Mouse (Mus musculus): ENCODE data around the gene Sobp.

DNA sequence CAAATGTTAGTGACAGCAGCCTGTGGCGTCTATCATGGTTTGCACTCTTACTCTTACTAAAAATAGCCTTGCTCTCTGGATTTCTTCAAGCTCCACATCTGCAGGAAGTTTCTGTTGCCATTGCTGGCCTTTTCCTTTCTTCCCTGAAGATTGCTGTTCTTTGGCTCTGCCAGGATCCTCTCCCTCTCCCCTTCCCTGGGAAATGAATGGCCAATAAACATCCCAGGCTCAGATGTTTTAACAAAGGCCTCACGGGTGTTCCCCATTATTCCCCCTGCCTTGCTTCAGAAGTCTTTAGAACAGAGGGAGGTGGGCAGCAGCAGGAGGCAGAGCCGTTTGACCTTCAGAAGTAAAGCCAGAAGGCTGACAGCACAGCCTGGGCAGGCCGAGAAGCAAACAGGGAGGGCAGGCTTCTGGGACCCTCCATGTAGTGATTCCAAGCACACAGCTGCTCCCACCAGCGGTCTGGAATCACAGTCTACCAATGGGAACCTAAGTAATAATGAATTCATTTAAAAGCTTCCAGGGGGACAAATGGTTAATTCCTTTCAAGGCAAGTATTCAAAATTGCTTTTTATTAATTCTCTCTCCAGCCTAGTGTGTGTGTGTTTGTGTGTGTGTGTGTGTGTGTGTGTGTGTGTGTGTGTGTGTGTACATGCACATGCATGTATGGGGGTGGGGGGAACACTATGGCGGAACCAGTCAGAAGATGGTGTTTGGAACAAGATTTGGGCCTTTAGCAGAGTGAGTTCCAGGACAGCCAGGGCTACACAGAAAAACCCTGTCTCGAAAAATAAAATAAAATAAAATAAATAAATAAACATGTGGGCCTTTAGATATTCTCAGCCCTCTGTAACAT is 130.8 kb downstream of the Sobp start:
- no peak for TF ChIP-seq POLR2A (IDR thresholded peaks at IDR 0.05; ENCODE audit: low read depth, low read length)
- no peak for TF ChIP-seq CTCF (IDR thresholded peaks at IDR 0.05; ENCODE audit: borderline replicate concordance, insufficient read depth, low read length)

All from embryonic fibroblast, embryonic 13.5 days (primary cell).